Mouse (Mus musculus): Measurements from ENCODE around the gene Plg. TPM values are rescaled to one million over a fixed set of nuclear protein-coding genes. Genes with fewer than 3 reads are reported as not detected.

Plg gene
- polyA plus RNA-seq, 1 experiment from 2014 or later: 0.13 TPM

DNA sequence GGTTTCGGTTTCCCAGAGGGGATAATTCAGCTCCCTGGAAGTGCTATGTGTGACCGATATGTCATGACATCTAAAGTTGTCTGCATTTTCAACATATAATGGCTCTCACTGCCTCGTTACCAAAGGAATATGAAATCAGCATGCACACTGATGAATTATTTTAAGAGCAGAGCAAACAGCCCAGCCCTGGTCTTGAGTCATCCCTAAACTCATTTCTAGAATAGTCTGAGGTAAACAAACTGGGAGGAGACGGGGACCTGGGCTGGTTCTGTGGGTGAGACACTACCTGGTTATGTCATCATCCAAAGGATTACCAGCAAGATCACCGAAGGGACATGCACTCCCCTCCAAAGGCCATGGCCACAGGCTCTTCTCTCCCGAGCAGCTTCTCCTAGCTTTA, 26.8 kb upstream of the Plg start:
- H3K4me1 ChIP-seq (replicated peaks; ENCODE audit: insufficient read depth, low read length): no peaks in the 10 kb centered on the region
- no peak for DNase-seq (ENCODE audit: low spot score)
- no peaks in the 10 kb centered on the region for H3K9me3 ChIP-seq (replicated peaks; ENCODE audit: low read length)
- no peaks in the 10 kb centered on the region for H3K36me3 ChIP-seq (ENCODE audit: insufficient read depth, low read length)
- H3K9ac ChIP-seq (ENCODE audit: low read depth, low read length): no peak overlapping the region
- H3K27me3 ChIP-seq (ENCODE audit: insufficient read depth, low read length): no peaks in the 10 kb centered on the region
- TF ChIP-seq CTCF (IDR thresholded peaks at IDR 0.05; ENCODE audit: low read depth): no peak
- WGBS: 86% methylated on average over 6 of the region's 6 CpGs
- H3K4me3 ChIP-seq (replicated peaks; ENCODE audit: low read depth, low read length): no peak overlapping the region
- H3K4me2 ChIP-seq (ENCODE audit: low read length): no peak overlapping the region
- ATAC-seq (replicated peaks; ENCODE audit: low FRiP score, low read depth): no peak
- H3K27ac ChIP-seq: no peak overlapping the region

DNA sequence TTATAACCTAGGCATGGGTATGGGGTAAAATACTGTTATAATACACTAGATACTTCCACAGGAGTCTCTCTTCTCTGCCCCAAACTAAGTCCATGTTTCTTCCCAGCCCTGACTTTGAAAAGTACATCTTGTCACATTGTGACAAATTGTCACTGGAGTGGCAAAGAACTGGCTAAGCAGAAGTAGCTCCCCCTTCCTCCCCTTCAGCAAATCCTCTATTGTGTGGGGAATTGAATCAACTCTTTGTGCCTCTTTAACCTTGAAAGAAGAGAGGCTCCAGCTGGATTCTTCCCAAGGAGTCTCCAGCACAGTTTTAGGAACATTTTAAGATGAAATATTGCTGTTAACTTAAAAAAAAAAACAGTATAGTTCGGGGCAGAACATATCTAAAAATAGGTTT, 25.6 kb upstream of the Plg start:
- Histone ChIP-seq H3K36me3 (ENCODE audit: insufficient read depth, low read length) (no peaks in the 10 kb centered on the region), H3K9ac (ENCODE audit: low read depth, low read length) (no peak overlapping the region), H3K4me1 (replicated peaks; ENCODE audit: insufficient read depth, low read length) (no peaks in the 10 kb centered on the region), H3K4me3 (replicated peaks; ENCODE audit: low read depth, low read length) (no peak overlapping the region), H3K27ac (no peak overlapping the region), H3K9me3 (replicated peaks; ENCODE audit: low read length) (no peaks in the 10 kb centered on the region), H3K27me3 (ENCODE audit: insufficient read depth, low read length) (no peaks in the 10 kb centered on the region), H3K4me2 (ENCODE audit: low read length) (no peak overlapping the region)
- DNase-seq (ENCODE audit: low spot score) (peak; percentile 66), ATAC-seq (replicated peaks; ENCODE audit: low FRiP score, low read depth) (no peak)
- no peak for TF ChIP-seq CTCF (IDR thresholded peaks at IDR 0.05; ENCODE audit: low read depth)
- WGBS: 29% methylated on average over 1 of the region's 1 CpGs

DNA sequence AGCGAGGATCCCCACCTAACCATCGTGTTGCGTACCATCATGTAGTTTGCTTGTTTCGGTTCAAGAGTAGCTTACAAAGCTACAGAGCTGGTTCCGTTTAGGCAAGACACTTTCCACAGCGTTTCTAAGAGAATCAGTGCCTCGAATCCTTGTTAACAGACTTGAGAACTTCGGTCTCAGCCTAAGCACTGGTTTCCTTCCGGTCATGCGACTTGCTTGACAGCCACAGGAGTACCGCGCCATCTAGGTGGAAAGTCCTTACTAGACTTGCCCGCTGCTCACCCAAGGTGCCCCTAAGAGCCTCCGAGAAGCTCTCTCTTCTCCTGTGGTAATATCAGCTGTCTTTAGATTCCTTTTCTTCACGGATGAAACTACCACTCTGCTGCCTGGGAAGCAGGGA, 18.5 kb upstream of the Plg start:
- Histone ChIP-seq H3K9me3 (replicated peaks; ENCODE audit: low read length) (no peaks in the 10 kb centered on the region), H3K36me3 (ENCODE audit: insufficient read depth, low read length) (no peaks in the 10 kb centered on the region), H3K27me3 (ENCODE audit: insufficient read depth, low read length) (no peaks in the 10 kb centered on the region), H3K27ac (no peak overlapping the region), H3K9ac (ENCODE audit: low read depth, low read length) (no peak overlapping the region), H3K4me2 (ENCODE audit: low read length) (no peak overlapping the region), H3K4me1 (replicated peaks; ENCODE audit: insufficient read depth, low read length) (no peaks in the 10 kb centered on the region), H3K4me3 (replicated peaks; ENCODE audit: low read depth, low read length) (no peak overlapping the region)
- WGBS: 89% methylated on average over 15 of the region's 15 CpGs
- DNase-seq (ENCODE audit: low spot score): no peak
- TF ChIP-seq CTCF (IDR thresholded peaks at IDR 0.05; ENCODE audit: low read depth): no peak
- ATAC-seq (replicated peaks; ENCODE audit: low FRiP score, low read depth): no peak

DNA sequence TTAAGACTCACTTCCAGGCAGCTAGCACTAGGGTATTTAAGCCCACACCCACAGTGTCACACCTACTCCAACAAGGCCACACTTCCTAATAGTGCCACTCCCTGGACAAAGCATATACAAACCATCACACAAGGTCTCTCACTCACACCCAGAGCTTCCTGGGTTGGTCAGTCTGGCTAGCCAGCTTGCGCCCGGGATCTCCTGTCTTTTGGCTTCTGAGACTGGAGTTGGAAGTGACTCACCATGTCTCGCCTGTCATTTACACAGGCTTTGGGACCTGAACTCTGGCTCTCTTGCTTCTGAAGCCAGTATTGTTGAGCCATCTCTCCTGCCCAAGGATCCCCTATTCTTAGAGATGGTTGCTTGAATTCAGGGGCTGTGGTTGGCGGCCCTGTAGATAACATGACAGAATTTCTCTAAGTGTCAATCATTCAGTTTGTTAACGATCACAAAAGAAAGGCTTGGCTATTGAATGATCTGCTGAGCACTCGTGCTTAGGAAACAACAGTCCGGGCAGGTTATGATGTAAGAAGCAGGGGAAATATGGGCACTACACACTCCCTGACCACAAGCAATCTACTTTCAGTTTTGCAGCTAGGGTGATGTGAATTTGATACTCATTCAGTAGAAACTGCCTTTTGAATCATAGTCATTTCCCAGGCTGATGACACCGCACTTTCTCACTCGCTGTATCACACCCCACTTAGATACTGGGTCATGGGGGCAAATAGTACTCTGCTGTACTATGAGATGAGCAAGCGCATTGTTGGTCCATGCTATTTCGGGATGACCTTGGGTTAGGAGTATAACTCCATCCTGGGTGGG, 14.6 kb upstream of the Plg start:
- H3K4me1 ChIP-seq (replicated peaks; ENCODE audit: insufficient read depth, low read length): no peaks in the 10 kb centered on the region
- 93% methylated on average over 11 of the region's 11 CpGs for WGBS
- no peak overlapping the region for H3K4me2 ChIP-seq (ENCODE audit: low read length)

DNA sequence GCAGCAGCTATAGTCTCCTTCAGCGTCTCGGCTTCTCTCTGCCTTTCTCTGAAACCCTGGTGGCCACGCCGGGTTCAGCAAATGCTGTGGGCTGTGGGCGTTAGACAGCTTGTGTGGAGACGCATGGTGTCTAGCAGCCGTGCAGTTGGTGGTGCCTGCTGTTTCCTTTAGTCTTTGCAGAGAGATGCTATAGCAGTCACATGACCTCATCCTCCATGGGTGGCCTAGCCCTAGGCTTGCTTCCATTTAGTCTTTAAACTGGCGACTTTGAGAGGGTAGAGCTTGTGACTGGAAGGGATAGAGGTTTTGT, 14.0 kb upstream of the Plg start:
- Histone ChIP-seq H3K36me3 (ENCODE audit: insufficient read depth, low read length) (no peaks in the 10 kb centered on the region), H3K27ac (no peak overlapping the region), H3K27me3 (ENCODE audit: insufficient read depth, low read length) (no peaks in the 10 kb centered on the region), H3K4me1 (replicated peaks; ENCODE audit: insufficient read depth, low read length) (no peaks in the 10 kb centered on the region), H3K9me3 (replicated peaks; ENCODE audit: low read length) (no peaks in the 10 kb centered on the region), H3K4me2 (ENCODE audit: low read length) (no peak overlapping the region), H3K9ac (ENCODE audit: low read depth, low read length) (no peak overlapping the region), H3K4me3 (replicated peaks; ENCODE audit: low read depth, low read length) (no peak overlapping the region)
- TF ChIP-seq CTCF (IDR thresholded peaks at IDR 0.05; ENCODE audit: low read depth): no peak
- DNase-seq (ENCODE audit: low spot score) (no peak), ATAC-seq (replicated peaks; ENCODE audit: low FRiP score, low read depth) (no peak)
- 72% methylated on average over 8 of the region's 8 CpGs for WGBS

More for the DNA sequence above, 14.6 kb upstream of the Plg start:
- no peaks in the 10 kb centered on the region for H3K27me3 ChIP-seq (ENCODE audit: insufficient read depth, low read length)
- no peak overlapping the region for H3K4me3 ChIP-seq (replicated peaks; ENCODE audit: low read depth, low read length)
- DNase-seq (ENCODE audit: low spot score) (no peak), ATAC-seq (replicated peaks; ENCODE audit: low FRiP score, low read depth) (no peak)
- no peaks in the 10 kb centered on the region for H3K9me3 ChIP-seq (replicated peaks; ENCODE audit: low read length)
- no peak for TF ChIP-seq CTCF (IDR thresholded peaks at IDR 0.05; ENCODE audit: low read depth)
- H3K27ac ChIP-seq: no peak overlapping the region
- no peak overlapping the region for H3K9ac ChIP-seq (ENCODE audit: low read depth, low read length)
- no peaks in the 10 kb centered on the region for H3K36me3 ChIP-seq (ENCODE audit: insufficient read depth, low read length)

DNA sequence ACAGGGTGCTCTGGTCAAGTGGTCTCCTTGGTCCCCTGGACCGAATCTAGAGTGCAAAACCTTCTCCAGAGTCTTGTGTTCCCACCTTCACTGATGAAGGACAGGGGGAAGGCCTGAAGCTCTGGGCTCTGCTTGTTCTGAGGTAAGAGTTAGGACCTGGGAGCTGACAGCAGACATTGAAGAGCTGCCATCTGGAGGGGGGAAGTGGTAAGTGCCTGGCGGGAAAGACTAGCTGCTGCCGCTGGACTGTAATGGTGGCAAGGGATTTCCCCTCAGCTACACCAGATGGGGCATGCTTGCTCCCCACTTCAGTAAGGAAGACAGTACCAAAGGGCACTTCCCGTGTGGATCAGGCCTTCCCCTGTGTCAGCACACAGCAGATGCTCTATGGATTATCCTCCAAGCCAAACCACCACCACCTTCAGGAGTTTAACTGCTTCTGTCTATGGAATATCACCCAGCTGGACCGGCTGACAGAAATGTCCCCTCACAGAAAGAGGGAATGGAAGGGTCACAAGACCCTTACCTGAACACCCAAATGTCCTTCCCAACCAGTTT, 11.0 kb upstream of the Plg start:
- TF ChIP-seq CTCF (IDR thresholded peaks at IDR 0.05; ENCODE audit: low read depth): peak; percentile 82
- 39% methylated on average over 5 of the region's 5 CpGs for WGBS
- Histone ChIP-seq H3K36me3 (ENCODE audit: insufficient read depth, low read length) (no peaks in the 10 kb centered on the region), H3K9ac (ENCODE audit: low read depth, low read length) (no peak overlapping the region), H3K27ac (no peak overlapping the region), H3K4me1 (replicated peaks; ENCODE audit: insufficient read depth, low read length) (peaks cover 6% of the 10 kb centered on the region; the same call in 1 of the 2 replicates), H3K27me3 (ENCODE audit: insufficient read depth, low read length) (no peaks in the 10 kb centered on the region), H3K9me3 (replicated peaks; ENCODE audit: low read length) (no peaks in the 10 kb centered on the region), H3K4me3 (replicated peaks; ENCODE audit: low read depth, low read length) (no peak overlapping the region), H3K4me2 (ENCODE audit: low read length) (no peak overlapping the region)
- ATAC-seq (replicated peaks; ENCODE audit: low FRiP score, low read depth) (peak; percentile 58; the same call in 1 of the 2 replicates), DNase-seq (ENCODE audit: low spot score) (peak; percentile 91)
